Mouse (Mus musculus) spleen, postnatal 4 days (tissue): ENCODE results near the gene Rab3a.
A peak's percentile ranks its signal among the peaks of the same experiment; 100 is the strongest.

Source experiments
- DNase-seq, 2 experiments: peaks; one replicate each; pipeline ENCODE4 v3.0.0; 2022; ENCODE audit warnings: low spot score in 2 of 2

Gene Rab3a

DNA sequence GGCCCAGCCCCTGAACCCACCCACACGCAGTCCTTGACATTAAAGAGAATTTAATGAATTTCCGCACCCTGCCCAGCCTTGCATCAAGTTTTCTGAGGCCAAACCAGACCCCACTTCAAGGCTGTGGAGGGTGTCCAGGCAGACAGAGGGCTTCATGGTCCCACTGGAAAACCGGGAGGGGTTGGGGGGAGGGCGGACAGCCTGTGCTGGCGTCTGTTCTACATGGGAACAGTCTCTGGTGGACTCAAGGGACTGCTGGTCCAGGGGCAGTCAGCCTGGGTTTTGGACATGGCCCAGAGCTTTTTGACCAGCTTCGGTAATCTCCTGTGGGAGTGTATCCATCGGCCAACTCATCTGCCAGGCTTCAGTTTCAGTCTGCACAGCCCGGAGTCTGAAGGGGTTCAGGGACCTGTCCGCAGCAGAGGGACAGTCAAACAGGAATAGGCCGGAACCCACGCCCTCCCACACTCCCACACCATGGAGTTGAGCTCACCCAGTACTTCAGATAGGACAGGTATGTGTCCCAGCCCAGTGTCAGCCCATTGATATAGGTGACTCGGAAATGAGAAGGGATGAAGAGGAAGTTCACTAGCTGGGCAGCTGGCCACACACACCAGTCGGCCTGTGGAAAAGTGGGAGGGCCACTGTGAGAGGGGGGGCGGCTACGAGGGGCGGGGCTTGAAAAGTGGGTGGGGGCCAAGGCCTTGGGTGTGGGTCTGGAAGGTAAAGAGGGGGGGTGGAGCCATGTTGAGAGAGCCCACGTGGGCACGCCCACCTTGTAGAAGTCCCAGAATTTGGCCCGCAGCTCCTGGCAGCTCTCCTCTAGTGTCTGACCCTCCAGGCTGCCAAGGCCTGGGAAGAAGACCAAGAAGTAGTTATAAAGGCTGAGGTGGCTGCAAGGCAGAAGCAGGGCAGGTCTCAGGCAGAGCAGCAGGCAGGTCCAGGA lies 4.4 kb downstream of the Rab3a start:
- DNase-seq = no peak

DNA sequence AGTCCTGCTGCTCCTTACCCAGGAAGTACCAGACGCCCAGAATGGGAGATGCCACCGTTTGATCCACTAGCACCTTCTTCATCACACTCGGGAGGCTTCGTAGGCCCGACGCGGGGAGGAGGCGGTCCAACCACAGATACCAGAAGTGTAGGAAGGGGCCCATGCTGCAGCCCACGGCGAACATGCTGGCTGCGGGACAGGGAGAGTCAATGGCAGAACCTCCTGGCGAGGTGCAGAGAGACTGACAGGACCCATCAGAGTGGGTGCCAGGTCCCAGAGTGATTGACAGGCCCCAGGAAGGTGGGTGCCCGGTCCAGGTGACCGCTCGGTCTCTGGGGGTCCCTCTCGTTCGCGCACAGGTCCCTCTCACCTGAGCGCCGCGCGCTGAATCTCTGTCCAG lies 5.9 kb downstream of the Rab3a start:
- DNase-seq = no peak

DNA sequence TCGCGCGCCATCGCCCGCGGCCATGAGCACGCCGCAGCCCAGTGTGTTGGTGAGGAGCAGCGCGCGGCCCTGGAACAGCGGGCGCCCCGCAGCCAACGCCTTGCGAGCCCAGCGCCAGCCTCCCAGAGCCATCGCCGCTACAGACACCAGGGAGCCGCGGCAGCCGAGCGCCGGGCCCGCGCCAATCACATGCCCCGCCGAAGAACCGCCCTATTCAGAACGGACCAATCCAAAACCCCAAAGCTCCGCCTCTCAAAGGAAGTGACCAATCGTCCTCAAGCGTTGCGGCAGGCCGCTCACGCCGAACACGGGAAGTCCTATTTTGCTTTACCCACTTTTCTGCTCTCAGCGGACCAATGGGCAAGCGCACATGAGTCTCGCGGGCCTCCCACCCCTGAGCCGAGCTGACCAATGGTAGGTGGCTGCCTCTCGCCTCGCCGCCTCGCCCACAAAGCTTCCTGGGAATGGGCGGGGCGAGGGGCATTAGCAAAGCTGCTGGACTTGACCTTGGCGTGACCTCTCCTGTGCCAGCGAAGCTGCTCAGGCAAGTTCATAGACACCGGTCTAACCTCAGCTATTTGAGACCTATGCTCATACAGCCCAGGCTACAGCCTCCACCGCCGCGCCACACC lies 6.4 kb downstream of the Rab3a start, which contains the start of gene Mpv17l2:
Gene Mpv17l2 (minus strand): TSS at position 172 of the 632 bp plus-strand sequence.
- peak; percentile 95 for DNase-seq

DNA sequence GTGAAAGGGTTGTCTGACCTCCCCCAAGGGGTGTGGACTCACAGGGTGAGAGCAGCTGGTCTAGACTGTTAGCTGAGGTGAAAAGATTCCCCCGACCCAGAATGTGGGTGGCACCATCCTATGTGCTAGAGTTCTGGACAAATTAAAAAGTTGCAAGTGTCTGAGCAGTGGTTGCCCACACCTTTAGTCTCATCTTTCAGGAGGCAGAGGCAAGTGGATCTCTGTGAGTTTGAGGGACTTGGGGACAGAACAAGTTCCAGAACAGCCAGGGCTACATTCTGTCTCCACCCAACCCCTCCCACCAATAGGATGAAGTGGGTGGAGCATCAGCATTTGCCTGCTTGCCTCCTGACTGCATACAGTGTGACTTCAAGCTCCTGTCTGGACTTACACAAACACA lies 7.6 kb downstream of the Rab3a start:
- DNase-seq = peak in 1 of 2 experiments; percentile 66

DNA sequence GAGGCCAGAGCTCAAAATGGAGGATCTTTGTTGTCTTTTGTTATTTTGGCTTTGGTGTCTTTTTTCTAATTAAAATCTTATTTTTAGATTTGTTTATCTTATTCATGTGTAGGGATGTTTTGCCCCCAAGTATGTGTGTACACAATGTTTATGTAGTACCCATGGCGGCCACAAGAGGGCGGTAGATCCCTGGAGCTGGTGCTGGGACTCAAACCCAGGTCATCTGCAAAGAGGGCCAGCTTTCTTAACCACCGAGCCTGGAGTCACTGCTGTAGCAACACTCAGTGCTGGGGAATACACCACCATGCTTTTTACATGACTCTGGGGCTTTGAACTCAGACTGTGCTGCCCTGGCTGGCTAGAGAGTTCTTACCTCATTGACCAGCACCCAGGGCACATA lies 8.9 kb downstream of the Rab3a start:
- peak; percentile 83 to 95 for DNase-seq

DNA sequence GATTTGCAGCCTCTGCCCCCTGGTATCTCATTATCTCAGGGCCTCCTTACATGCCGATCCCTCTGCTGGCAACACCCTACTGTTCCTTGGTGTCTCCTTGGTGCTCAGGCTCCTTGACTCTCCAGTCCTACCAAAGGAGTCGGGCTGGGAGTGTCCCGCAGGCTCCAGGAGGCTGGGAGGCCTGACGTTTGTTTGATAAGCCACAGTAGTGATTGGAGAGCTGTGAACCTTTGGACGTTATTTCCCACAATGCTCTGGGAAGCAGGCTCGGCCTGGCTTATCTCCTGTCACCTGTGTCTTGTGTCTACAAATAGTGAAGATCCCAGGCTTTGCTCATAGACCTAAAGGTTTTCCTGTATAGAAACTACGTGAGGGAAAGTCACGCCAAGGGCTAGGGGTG lies 9.5 kb downstream of the Rab3a start:
- DNase-seq = peak in 1 of 2 experiments; percentile 68

DNA sequence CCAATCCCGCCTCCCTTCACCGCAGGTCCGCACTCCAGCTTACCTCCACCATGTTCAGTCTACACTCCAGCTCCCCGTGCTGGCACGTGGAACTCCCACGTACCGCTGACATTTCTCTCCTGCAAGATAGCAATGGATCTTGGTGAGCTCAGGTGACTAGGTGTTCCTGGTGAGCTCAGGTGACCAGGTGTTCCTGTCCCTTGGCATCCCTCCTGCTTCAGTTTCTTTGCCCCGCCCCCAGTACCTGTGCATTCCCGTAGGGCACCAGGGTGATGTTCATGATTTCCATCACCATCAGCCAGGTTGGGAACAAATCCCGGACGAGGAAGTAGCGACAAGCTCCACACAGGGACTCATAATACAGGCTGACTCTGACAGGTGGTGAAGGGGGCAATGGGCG lies 10.2 kb downstream of the Rab3a start:
- DNase-seq = no peak

DNA sequence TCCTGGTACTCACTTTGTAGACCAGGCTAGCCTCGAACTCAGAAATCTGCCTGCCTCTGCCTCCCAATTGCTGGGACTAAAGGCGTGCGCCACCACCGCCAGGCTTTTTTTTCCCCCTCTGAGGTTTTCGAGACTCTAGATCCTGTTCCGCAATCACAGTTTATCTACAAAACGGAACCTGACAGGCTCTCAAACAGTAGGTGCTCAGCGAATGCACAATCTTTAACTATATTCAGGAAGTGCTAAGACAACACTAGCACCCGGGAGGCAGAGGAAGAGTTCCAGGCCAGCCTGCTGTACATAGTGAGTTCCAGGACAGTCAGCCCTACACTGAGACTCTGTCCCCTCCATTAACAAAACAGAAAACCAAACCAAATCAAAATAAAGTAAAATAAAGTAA lies 10.8 kb downstream of the Rab3a start:
- DNase-seq = no peak

DNA sequence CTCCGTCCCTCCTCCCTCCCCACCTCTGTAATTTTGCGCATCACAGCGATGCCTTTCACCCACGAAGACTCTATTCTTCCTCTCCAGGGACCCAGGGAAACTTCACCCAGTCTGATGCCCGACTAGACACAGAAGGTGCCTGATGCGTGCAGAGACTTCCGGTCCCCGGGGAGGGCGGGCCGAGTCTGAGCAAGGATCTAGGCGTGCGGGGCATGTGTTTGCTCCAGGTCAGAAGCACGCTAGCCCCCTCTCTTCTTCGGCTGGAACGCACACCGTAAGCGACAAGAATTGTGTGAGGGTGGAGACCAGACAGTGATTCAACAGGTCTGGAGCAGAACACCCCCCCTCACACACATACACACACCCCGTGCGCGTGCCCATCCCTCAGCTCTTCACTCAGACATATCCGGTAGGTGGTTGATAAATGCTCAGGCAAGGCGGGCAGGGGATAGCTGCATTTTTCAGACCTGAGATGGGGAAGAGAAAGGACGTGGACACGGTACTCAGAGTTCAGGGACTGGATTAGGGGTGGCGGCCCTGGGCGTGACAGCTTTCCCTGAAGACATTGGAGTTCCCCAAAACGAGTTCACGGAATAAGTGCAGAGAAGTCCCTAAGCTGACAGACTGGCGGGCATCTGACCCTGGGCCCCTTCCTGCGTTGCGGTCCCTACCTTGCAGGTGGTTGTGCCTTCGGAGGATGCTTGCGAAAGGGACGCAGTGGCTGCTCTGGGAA lies 11.5 kb downstream of the Rab3a start:
- peak; percentile 74 to 86 for DNase-seq

DNA sequence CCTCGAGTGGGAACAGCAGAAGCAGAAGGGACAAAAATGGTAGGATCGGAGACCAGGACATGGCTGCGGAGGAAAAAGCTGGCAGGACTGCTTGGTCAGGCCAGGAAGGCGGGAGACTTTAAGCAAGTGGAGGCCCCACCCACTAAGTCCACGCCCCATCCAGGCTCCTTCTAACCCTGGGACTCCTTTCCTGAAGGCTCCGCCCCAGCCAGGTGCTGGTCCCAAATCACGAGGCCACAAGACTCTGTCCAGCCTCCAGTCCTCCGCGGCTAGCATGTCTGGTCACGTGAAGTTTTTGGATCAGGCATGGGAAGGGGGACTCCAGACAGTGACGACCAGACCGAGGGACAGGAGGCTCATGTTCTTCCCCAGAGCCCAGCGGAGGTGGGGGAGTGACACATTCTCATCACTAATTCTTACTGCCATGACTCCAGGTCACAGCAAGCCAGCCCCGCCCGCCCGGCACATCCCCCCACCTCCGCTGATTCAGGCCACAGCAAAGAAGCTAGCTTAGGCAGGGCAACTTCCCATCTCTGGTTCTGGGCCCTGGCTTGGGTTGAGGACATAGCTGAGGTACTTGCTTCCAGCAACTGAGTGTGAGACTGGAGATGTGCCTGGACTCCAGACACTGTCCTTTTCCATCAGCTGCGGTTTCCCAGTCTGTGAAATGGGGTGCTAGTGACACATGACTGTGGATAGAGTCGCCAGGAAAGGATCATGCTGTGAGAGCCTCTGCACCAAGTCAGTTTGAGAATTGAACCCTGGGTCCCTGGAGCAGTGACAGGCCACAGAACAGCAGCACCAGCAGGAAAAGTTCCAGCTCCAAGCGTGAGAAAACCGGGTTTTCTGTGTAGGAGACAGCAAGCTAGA lies 12.3 kb downstream of the Rab3a start:
- peak; percentile 78 to 84 for DNase-seq

DNA sequence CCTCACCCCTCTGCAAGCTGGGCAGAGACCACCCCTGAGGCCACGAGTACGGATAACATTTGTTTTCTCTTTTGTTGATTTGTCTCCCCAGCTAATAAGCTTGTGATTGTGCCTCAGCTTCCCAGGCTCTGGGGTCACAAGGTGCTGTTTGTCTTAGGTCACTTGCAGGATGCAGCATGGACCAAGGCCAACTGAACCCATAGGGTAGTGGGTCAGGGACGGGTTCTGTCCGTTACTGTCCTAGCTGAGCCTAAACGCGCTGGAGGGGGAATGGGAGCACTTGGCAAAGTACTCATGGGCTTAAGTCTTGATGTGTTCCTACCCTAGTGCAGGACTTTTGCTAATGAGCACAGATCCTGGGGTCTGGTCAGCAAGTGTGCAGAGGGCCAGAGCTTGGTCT lies 13.0 kb downstream of the Rab3a start:
- DNase-seq = no peak

DNA sequence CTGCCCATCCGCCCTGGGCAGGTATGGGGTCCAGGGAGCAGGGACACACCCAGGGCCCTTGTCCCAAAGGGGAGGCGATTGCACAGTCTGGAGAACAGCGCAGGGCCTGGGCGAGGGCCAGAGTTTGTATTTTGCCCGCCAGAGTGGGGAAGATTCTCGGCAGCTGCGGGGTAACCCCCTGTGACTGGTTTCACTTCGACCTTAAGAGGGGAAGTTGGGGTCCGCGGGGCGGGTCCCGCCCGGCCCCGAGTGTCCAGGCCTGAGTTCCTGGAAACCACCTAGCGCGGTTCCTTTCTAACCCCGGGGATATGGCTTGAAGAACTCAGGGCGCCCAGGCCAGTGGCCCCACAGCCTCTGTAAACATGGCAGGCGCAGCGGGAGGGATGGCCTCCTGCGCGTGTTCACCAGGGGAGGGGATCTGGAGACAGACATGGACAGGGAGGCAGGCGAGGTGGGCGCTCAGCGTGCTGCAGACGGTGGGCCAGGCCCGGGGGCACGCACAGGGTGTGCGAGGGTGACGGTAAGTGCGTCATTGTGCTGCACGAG lies 13.8 kb downstream of the Rab3a start:
- DNase-seq = peak in 1 of 2 experiments; percentile 71

DNA sequence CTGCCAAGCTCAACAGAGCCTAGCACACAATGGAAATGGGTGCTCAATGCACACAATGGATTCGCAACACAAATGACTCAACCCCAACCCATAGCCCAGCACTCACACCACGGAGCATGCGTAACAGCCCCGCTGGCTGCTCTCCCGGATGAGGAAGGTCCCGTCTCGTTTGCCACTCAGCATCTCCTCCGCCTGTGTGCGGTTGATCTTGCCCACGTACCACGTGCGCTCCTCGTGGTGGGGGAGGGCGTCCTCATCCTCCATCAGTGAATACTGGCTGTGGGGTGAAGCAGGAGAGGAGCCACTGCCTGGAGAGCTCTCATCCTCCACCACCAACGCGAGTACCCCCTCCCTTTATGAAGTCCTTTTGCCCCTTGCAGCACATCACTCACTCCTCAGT lies 14.5 kb downstream of the Rab3a start:
- no peak for DNase-seq

DNA sequence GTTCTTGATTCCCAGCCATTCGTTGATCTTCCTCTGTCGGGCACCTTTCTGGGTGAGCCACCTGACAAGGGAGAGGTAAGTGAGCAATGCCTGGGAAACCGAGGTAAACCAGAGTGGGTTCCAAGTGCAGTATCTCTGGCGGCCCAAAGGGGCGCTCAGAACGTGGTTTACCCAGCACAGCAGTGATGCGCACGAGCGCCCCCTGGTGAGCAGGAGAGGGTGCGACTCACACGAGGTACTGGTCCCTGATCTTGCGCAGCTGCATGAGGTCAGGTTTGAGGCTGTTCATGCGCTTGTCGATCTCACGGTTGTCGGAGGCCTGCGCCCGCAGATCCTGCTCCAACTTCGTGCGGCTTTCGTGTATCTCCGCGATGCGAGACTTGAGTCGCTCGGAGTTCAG lies 14.9 kb downstream of the Rab3a start:
- DNase-seq = peak; percentile 98 to 100

DNA sequence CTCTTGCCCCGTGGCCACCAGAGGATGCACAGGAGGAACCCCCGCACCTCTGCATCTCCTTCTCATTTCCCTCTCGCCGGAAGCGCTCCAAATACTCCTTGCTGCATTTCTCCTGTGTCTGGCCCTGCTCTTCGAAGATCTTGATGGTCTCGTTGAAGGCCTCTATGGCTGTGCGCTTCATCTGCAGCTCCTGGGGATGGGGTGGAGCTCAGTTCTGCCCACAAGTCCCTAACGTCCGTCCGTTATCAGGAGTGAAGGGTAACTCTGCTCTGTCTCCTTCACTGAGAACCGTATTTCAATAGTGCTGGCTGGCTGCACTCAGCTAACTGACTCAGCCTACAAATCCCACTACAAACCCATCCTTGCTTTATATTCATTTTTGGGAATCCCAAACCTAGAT lies 15.4 kb downstream of the Rab3a start:
- no peak for DNase-seq

DNA sequence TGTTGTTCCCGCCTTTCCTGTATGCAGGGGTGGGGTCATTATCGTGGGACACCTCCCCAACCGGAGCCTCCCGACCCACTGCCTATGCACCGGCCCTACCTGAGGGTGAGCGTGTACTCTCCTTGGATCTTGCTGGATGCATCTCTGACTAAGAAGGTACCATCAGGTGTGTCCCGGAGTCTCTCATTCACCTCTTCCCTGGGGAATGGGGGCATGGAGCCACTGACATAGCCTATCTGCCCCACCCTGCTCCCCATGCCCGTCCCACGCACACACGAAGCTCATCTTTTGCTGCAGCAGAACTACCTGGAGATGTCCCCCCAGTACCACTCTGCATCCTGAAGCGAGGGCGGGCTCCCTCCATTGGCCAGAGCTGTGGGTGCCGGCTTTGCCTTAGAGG lies 16.3 kb downstream of the Rab3a start:
- DNase-seq = no peak

DNA sequence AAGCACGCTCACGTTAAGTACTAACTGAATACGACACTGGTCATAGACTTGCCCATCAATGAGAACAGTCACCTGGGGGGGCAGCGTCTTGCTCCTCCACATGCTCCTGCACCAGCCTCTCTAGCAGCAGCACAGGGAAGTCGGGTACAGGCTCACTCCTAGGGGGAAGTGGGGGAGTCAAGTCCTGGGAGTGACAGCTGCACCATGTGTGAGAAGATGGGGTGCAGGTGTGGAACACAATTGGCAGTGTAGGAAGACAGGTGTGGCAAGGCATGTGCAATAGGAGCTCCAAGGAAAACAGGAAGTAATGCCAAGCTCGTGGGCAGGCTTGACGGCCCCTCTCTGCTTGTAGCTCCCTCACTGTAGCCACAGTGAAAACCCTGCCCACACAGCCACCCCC lies 16.7 kb downstream of the Rab3a start:
- no peak for DNase-seq

DNA sequence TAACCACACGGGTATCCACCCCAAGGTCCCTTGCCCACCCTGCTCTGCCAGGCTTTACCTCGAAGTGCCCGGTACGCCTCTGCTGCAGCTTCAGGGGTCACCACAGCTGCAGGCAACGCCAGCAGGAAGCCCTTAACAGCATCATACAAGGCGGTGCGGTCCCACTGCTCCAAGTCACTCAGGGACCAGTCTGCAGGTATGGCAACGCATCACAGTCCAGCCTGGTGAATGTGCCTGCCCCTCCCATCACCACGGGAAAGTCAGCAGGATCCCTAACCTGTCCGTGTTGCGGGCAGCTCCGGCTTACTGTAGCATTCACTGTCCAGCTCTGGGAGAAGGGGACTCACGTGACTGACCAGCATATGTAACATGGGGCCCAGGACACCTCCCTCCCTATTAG lies 17.6 kb downstream of the Rab3a start:
- no peak for DNase-seq

DNA sequence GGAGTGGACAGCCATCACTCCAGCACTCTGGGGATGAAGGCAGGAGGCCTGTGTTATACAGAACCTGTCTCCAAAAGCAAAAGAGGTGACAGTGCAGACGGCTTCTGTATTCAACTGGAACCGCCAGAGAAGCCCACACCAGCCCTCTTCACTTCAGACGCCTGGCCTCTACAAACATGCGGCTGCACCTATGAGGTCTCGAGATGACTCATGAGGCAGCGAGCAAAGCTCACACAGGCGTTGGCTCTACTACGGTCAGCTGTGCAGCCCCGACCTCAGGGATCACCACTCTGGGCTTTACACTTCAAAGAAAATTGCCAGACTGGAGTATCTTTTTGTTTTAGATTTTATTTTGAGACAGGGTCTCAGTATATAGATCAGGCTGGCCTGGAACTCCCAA lies 18.4 kb downstream of the Rab3a start:
- no peak for DNase-seq

DNA sequence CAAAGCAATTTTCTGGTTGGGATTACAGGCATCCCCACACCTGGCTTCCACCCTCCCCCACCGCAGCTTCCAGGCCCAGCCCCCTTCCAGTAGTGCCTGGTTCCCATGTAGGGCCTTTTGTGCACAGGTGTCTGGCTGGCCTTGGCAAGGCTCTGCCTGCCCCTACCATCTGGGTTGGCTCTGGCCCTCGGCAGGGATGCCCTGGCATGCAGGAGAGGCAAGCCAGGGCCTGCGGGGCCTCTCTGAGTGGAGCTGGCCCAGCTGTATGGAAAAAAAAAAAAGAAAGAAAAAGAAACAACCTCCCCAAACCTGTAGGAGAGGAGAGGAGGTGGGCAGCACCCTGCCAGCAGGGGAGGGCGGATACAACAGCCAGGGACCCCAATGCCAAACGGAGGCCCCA lies 18.9 kb downstream of the Rab3a start:
- DNase-seq = no peak

DNA sequence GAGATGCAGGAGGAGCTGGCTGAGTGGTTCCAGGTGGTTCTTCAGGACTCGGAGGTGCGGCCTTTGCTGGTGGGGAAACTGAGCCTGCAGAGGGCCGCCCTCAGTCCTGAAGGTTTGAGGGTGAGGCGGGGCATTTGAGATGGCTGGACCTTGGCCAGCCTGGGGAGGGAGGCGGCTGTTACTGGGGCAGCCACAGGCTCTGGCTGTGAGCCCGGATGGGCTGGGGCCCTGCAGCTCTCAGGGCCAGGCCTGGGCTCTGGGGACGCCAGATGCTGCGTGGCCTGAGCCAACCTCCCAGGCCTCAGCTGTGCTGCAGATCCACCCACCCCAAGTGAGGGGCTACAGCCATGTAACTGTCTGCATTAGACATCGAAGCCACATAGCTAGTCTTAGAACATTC lies 19.4 kb downstream of the Rab3a start:
- DNase-seq = no peak
